Mouse (Mus musculus) forebrain, embryonic 14.5 days (tissue): Measurements from ENCODE around the gene Pcgf2. TPM values are rescaled to one million over a fixed set of nuclear protein-coding genes. Genes with fewer than 3 reads are reported as not detected.
A peak's percentile ranks its signal among the peaks of the same experiment; 100 is the strongest.

Experiments
- ATAC-seq: fragments of 200-750 bp; cut with Nextera tagmentation; 2 replicates; pipeline ENCODE4 v1.8.0; 2017; ENCODE audit warnings: mild to moderate bottlenecking, moderate library complexity
- DNase-seq: peaks from one replicate; pipeline ENCODE4 v3.0.0-alpha.2; 2015; ENCODE audit warnings: low spot score
- H3K27ac ChIP-seq: fragments of 300-500 bp; sonication (generic); 2 replicates; pipeline ENCODE4 v1.5.1; 2014; ENCODE audit warnings: low read depth, mild to moderate bottlenecking, control low read depth, low read length, moderate library complexity
- H3K27me3 ChIP-seq: fragments of 300-500 bp; sonication (generic); replicated peaks from 2 replicates; pipeline ENCODE4 v1.6.1; 2014; ENCODE audit warnings: low read length, control low read depth, mixed read lengths; ENCODE audit not compliant: control insufficient read depth, insufficient read depth
- H3K36me3 ChIP-seq: fragments of 300-500 bp; sonication (generic); 2 replicates; pipeline ENCODE4 v1.6.1; 2014; ENCODE audit warnings: low read length, control low read depth; ENCODE audit not compliant: control insufficient read depth, insufficient read depth
- H3K4me1 ChIP-seq: fragments of 300-500 bp; sonication (generic); 2 replicates; pipeline ENCODE4 v1.6.1; 2014; ENCODE audit warnings: antibody characterized with exemption, low read length, control low read depth; ENCODE audit not compliant: control insufficient read depth, insufficient read depth
- H3K4me2 ChIP-seq: fragments of 300-500 bp; sonication (generic); 2 replicates; pipeline ENCODE4 v1.6.1; 2014; ENCODE audit warnings: mild to moderate bottlenecking, control low read depth, low read length
- H3K4me3 ChIP-seq: fragments of 300-500 bp; sonication (generic); 2 replicates; pipeline ENCODE4 v1.5.1; 2014; ENCODE audit warnings: low read depth, low read length, control low read depth
- H3K9ac ChIP-seq: fragments of 300-500 bp; sonication (generic); 2 replicates; pipeline ENCODE4 v1.6.1; 2014; ENCODE audit warnings: mild to moderate bottlenecking, low read length, control low read depth, moderate library complexity
- H3K9me3 ChIP-seq: fragments of 300-500 bp; sonication (generic); replicated peaks from 2 replicates; pipeline ENCODE4 v1.6.1; 2016; ENCODE audit warnings: low read length, control low read depth, mixed read lengths; ENCODE audit not compliant: control insufficient read depth
- WGBS: fragments of 180-500 bp; shearing (Covaris S2); extraction: QIAGEN DNeasy Blood & Tissue Kit; methylation state at CpG from one replicate; pipeline ENCODE4 v1.1.7; 2014; 5-methylcytosine and 5-hydroxymethylcytosine counted together
- polyA plus RNA-seq: library from polyadenylated mRNA; unstranded; fragments of >200 nt; fragmentation: Nextera tagmentation; extraction: Ambion mirVana; gene quantifications from 2 replicates; pipeline ENCODE4 v1.2.1, GENCODE M21; 2014

Gene Pcgf2
- polyA plus RNA-seq, 1 experiment from 2014 or later = 17.6 TPM

- Histone ChIP-seq H3K4me2 (no peak overlapping the region), H3K27me3 (no peaks in the 10 kb centered on the region), H3K4me1 (peaks cover 15% of the 10 kb centered on the region), H3K27ac (no peak overlapping the region; the same call in 1 of the 2 replicates), H3K36me3 (peaks cover 88% of the 10 kb centered on the region), H3K9ac (no peak overlapping the region), H3K4me3 (no peak overlapping the region), H3K9me3 (no peaks in the 10 kb centered on the region)
- WGBS = 69% methylated on average over 13 of the region's 13 CpGs
- DNase-seq = no peak
- no peak for ATAC-seq
Measured at GRCm38 (mm10) chr11:97670234-97671176, 29.8 kb downstream of the Pcgf2 start.

GRCm38 (mm10) chr11:97669829-97670228 lies 30.5 kb downstream of the Pcgf2 start:
- no peak overlapping the region for H3K4me2 ChIP-seq
- H3K9me3 ChIP-seq = no peaks in the 10 kb centered on the region
- ATAC-seq = peak; percentile 60
- peak; percentile 70 for DNase-seq
- peaks cover 82% of the 10 kb centered on the region for H3K36me3 ChIP-seq
- H3K9ac ChIP-seq = no peak overlapping the region
- peak overlapping the region; percentile 58; the same call in 1 of the 2 replicates for H3K27ac ChIP-seq
- H3K4me1 ChIP-seq = peaks cover 18% of the 10 kb centered on the region
- H3K4me3 ChIP-seq = no peak overlapping the region
- 31% methylated on average over 6 of the region's 6 CpGs for WGBS
- no peaks in the 10 kb centered on the region for H3K27me3 ChIP-seq

DNA sequence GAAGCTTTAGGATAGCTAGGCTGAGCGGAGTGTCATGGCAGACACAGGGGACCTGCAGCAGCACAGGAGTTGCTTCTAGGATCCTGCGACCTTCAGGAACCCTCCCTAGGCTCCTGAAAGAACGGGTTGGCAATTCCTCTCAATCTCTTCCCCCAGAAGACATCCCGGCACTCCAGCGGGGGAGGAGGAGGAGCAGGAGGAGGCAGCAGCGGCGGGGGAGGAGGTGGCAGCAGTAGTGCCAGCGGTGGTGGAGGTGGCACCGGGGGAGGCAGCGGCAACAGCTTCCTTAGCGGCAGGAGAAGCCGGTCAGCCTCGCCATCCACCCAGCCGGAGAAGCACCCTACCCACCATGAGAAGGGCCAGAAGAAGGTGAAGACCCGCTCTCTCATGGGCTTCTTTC lies 31.0 kb downstream of the Pcgf2 start:
- 41% methylated on average over 15 of the region's 15 CpGs for WGBS
- Histone ChIP-seq H3K9me3 (no peaks in the 10 kb centered on the region), H3K27ac (peak overlapping the region; percentile 58; the same call in 1 of the 2 replicates), H3K27me3 (no peaks in the 10 kb centered on the region), H3K4me3 (no peak overlapping the region), H3K4me2 (no peak overlapping the region), H3K36me3 (peaks cover 76% of the 10 kb centered on the region), H3K4me1 (peaks cover 21% of the 10 kb centered on the region), H3K9ac (no peak overlapping the region)
- ATAC-seq (no peak), DNase-seq (no peak)

GRCm38 (mm10) chr11:97668160-97668559 lies 32.1 kb downstream of the Pcgf2 start:
- H3K9me3 ChIP-seq = no peaks in the 10 kb centered on the region
- no peak overlapping the region for H3K27ac ChIP-seq
- no peaks in the 10 kb centered on the region for H3K27me3 ChIP-seq
- H3K4me2 ChIP-seq = no peak overlapping the region
- ATAC-seq (no peak), DNase-seq (no peak)
- 93% methylated on average over 7 of the region's 7 CpGs for WGBS
- H3K4me1 ChIP-seq = peaks cover 21% of the 10 kb centered on the region
- H3K36me3 ChIP-seq = peaks cover 65% of the 10 kb centered on the region
- H3K4me3 ChIP-seq = no peak overlapping the region
- no peak overlapping the region for H3K9ac ChIP-seq

DNA sequence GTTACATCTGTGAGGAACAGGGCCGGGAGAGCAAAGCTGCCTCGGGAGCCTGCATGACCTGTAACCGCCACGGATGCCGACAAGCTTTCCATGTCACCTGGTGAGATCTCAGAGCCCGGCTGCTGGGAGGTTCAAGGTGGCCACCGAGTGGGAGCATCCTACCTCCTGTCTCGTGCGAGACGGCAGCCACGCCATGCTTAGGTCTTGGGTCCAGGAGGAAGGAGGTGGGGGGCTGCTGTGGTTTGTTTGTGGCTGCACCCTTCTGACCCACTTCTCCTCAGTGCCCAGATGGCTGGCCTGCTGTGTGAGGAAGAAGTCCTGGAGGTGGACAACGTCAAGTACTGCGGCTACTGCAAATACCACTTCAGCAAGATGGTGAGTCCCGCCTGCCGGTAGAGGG lies 33.5 kb downstream of the Pcgf2 start:
- no peak overlapping the region for H3K27ac ChIP-seq
- peaks cover 30% of the 10 kb centered on the region for H3K4me1 ChIP-seq
- DNase-seq = no peak
- H3K27me3 ChIP-seq = peaks cover 7% of the 10 kb centered on the region
- 95% methylated on average over 15 of the region's 15 CpGs for WGBS
- no peak overlapping the region for H3K4me3 ChIP-seq
- H3K4me2 ChIP-seq = no peak overlapping the region
- ATAC-seq = no peak
- H3K36me3 ChIP-seq = peaks cover 52% of the 10 kb centered on the region
- H3K9me3 ChIP-seq = no peaks in the 10 kb centered on the region
- no peak overlapping the region for H3K9ac ChIP-seq

DNA sequence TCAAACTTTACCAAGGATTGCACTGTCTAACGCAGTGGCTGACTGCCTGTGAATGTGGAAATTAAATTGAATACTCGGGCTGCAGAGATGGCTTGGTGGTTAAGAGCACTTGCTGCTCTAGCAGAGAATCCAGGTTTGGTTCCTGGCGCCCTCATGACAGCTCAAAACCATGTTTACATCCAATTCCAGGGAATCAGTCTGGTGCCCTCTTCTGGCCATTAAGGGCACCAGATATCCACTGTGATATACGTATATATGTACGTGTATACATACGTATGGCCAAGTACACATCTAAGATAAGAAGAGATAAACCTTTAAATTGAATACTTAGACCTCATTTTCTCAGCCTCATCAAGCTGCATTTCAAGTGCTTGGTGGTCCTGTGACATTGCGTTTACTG lies 34.1 kb downstream of the Pcgf2 start:
- no peak overlapping the region for H3K27ac ChIP-seq
- H3K4me1 ChIP-seq = peaks cover 35% of the 10 kb centered on the region
- no peak for DNase-seq
- peaks cover 13% of the 10 kb centered on the region for H3K27me3 ChIP-seq
- no peak overlapping the region for H3K9ac ChIP-seq
- H3K36me3 ChIP-seq = peaks cover 46% of the 10 kb centered on the region
- H3K9me3 ChIP-seq = no peaks in the 10 kb centered on the region
- H3K4me2 ChIP-seq = no peak overlapping the region
- WGBS = 92% methylated on average over 7 of the region's 7 CpGs
- no peak overlapping the region for H3K4me3 ChIP-seq
- no peak for ATAC-seq

- no peak overlapping the region for H3K9ac ChIP-seq
- no peak for ATAC-seq
- H3K4me3 ChIP-seq = no peak overlapping the region
- H3K27me3 ChIP-seq = peaks cover 17% of the 10 kb centered on the region
- 91% methylated on average over 13 of the region's 13 CpGs for WGBS
- H3K4me2 ChIP-seq = peak overlapping the region; percentile 79; the same call in 1 of the 2 replicates
- no peak overlapping the region for H3K27ac ChIP-seq
- H3K36me3 ChIP-seq = peaks cover 38% of the 10 kb centered on the region
- no peak for DNase-seq
- H3K4me1 ChIP-seq = peaks cover 37% of the 10 kb centered on the region
- no peaks in the 10 kb centered on the region for H3K9me3 ChIP-seq
Measured at GRCm38 (mm10) chr11:97665431-97665830, 34.9 kb downstream of the Pcgf2 start.

DNA sequence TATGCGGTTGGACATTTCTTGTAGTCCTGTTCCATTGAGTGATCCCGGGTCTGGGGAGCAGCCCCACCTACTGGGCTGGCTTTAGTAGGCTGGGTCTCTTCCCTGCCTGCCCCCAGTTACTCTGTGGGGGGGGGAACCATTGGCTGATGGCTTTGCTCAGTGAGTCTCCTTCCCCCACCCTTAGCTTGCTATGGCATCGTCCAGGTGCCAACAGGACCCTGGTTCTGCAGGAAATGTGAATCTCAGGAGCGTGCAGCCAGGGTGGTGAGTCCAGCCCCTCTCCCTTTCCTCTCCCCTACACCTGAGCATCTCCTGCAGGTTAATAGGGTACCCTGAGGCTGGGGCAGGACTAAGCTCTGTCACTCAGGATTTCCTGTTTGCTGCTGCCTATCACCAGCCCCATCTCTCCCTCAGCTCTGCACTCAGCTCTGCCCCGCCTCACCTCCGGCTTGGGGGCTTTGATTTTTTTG lies 35.5 kb downstream of the Pcgf2 start:
- Histone ChIP-seq H3K4me3 (peak overlapping the region; percentile 69), H3K27me3 (peaks cover 17% of the 10 kb centered on the region), H3K27ac (no peak overlapping the region), H3K4me1 (peaks cover 34% of the 10 kb centered on the region), H3K4me2 (peak overlapping the region; percentile 79), H3K9ac (peak overlapping the region; percentile 89; the same call in 1 of the 2 replicates), H3K36me3 (peaks cover 32% of the 10 kb centered on the region), H3K9me3 (no peaks in the 10 kb centered on the region)
- no peak for DNase-seq
- no peak for ATAC-seq
- WGBS = 17% methylated on average over 6 of the region's 6 CpGs

DNA sequence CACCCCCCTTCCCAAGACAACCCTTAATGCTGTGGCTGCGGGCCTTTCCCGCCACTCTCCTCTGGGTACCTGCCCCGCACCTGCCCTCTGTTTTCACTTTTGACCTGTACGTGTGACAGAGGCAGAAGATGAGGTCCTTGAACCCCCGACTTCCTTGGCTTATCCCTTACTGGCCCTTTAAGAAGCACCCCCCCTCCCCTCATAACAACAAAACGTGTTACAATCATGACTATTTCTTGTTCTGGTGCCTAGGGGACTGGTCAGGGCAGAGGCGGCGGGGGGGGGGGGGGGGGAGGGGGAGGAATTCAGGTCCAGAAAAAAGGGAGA lies 36.0 kb downstream of the Pcgf2 start:
- Histone ChIP-seq H3K4me1 (peaks cover 33% of the 10 kb centered on the region), H3K4me2 (peak overlapping the region; percentile 79), H3K36me3 (peaks cover 27% of the 10 kb centered on the region), H3K9me3 (no peaks in the 10 kb centered on the region), H3K4me3 (peak overlapping the region; percentile 69), H3K27ac (peak overlapping the region; percentile 82; the same call in 1 of the 2 replicates), H3K9ac (peak overlapping the region; percentile 89), H3K27me3 (peaks cover 17% of the 10 kb centered on the region)
- no peak for DNase-seq
- no peak for ATAC-seq
- WGBS = 1% methylated on average over 6 of the region's 8 CpGs
